Mouse (Mus musculus): Measurements from ENCODE around the gene Clock. TPM values are rescaled to one million over a fixed set of nuclear protein-coding genes. Genes with fewer than 3 reads are reported as not detected.
A peak's percentile ranks its signal among the peaks of the same experiment; 100 is the strongest.

The Clock gene
- polyA plus RNA-seq, 2 experiments = 1.6 to 1.7 TPM

DNA sequence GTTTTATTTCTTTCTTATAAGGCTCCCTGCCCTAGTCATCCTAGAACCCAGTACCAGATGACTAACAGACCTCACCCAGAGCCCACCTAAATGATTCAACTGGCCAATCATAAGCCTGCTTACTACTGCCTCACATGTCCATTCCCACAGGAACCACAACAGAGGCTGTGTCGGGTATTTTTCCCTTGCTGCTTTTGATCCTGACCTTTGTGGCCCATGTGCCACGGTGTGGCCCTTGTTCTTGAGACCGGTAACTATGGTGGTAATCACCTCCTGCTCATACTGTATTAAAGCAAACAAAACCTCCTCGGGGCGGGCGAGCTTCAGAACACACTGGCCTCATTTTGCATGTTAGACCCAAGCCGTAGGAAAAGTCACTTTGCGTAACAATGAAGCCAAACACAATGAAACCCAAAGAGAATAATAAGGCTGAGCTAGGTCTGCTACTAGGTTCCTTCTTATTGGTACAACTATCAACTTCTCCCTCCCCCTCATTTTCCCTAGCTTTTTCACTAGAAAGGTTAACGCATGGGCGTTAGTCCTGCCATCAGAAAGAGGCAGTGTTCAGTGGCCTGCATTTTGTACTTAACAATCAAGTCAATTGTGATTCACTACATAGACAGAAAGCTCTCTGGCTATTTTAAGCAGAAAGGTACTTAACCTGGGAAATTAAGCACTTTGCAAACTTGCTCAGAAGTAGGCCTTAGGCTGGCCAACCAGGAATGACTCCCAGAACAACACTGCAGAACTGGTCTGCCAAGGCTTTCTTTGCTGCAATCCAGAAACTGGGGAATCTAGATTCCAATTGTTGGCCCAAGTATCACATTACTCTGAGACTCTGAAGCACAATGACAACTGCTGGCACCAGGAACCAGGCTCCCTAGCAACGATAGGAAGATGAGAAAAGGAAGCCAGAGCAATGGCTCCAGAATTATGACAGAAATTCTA lies 16.9 kb upstream of the Clock start:
- Histone ChIP-seq H3K36me3 (replicated peaks; ENCODE audit: control insufficient read depth, insufficient read depth, low read depth) (no peaks in the 10 kb centered on the region), H3K9ac (replicated peaks) (no peak overlapping the region), H3K27me3 (ENCODE audit: control insufficient read depth, insufficient read depth, low read length) (no peaks in the 10 kb centered on the region), H3K4me1 (replicated peaks; ENCODE audit: control insufficient read depth in 2 of 2, insufficient read depth in 2 of 2, low read length in 1 of 2) (no peaks in the 10 kb centered on the region), H3K4me3 (ENCODE audit: insufficient read depth in 1 of 2, low read depth in 2 of 2, low read length in 2 of 2) (no peak overlapping the region), H3K27ac (no peak overlapping the region), H3K9me3 (ENCODE audit: control insufficient read depth, low read length) (no peaks in the 10 kb centered on the region), H3K4me2 (ENCODE audit: low read depth) (no peak overlapping the region)
- no peak for DNase-seq (ENCODE audit: low read depth in 3 of 3, low spot score in 3 of 3)
- no peak for ATAC-seq (ENCODE audit: insufficient read depth)
- TF ChIP-seq EP300 (IDR thresholded peaks at IDR 0.05; ENCODE audit: low read depth) (no peak), CTCF (IDR thresholded peaks at IDR 0.05; ENCODE audit: low read depth) (no peak)
- WGBS (ENCODE audit: insufficient replicate concordance) = 69% methylated on average over 11 of the region's 11 CpGs

DNA sequence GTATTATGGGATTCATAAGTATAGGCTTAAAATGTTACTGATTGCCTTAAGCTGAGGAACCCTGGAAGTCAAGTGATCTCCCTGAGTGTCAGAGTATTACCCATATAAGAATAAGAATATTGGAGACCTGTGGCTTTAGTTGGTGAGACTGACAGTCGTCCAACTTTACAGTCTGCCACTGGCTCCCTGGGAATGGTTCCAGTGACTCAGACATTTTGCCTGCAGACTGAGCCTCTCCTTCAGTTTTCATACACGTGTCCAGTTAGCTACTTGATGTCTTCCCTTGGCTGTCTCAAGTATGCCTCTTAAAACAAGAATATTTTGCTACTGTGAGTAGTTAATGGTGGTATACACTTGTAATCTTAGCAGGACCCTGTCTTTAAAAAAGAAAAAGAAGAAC lies 3.6 kb upstream of the Clock start:
- Histone ChIP-seq H3K27ac (no peak overlapping the region), H3K4me1 (replicated peaks; ENCODE audit: control insufficient read depth in 2 of 2, insufficient read depth in 2 of 2, low read length in 1 of 2) (0 out of 4 replicates have a peak, but pooled peaks cover 0 to 7% of the 10 kb centered on the region in 2 experiments), H3K4me2 (ENCODE audit: low read depth) (no peak overlapping the region), H3K9me3 (ENCODE audit: control insufficient read depth, low read length) (no peaks in the 10 kb centered on the region), H3K4me3 (ENCODE audit: insufficient read depth in 1 of 2, low read depth in 2 of 2, low read length in 2 of 2) (no peak overlapping the region), H3K36me3 (replicated peaks; ENCODE audit: control insufficient read depth, insufficient read depth, low read depth) (no peaks in the 10 kb centered on the region), H3K9ac (replicated peaks) (no peak overlapping the region), H3K27me3 (ENCODE audit: control insufficient read depth, insufficient read depth, low read length) (peaks cover 5% of the 10 kb centered on the region)
- TF ChIP-seq EP300 (IDR thresholded peaks at IDR 0.05; ENCODE audit: low read depth) (no peak), CTCF (IDR thresholded peaks at IDR 0.05; ENCODE audit: low read depth) (no peak)
- DNase-seq (ENCODE audit: low read depth in 3 of 3, low spot score in 3 of 3) (no peak), ATAC-seq (ENCODE audit: insufficient read depth) (no peak)
- 41% methylated on average over 2 of the region's 2 CpGs for WGBS (ENCODE audit: insufficient replicate concordance)

DNA sequence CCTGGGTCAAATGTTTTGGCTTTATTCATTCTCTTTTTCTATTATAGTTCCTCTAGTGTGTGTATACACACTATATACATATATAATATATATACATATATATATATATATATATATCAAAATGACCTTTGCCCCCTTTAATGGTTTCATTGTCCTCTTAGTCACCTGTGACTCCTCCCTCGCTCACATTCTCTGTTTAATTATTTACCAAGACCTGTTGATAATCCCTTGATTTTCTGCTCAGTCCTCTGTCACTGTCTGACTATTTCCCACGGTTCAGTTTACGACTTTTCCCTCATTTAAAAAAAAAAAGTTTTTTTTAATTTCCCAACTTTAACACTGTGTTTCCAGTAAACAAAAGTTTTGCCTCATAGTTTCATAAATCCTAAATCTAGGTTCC lies 1.7 kb upstream of the Clock start:
- Histone ChIP-seq H3K27ac (no peak overlapping the region), H3K27me3 (ENCODE audit: control insufficient read depth, insufficient read depth, low read length) (peaks cover 5% of the 10 kb centered on the region), H3K4me2 (ENCODE audit: low read depth) (no peak overlapping the region), H3K4me1 (replicated peaks; ENCODE audit: control insufficient read depth in 2 of 2, insufficient read depth in 2 of 2, low read length in 1 of 2) (0 out of 4 replicates have a peak, but pooled peaks cover 0 to 7% of the 10 kb centered on the region in 2 experiments), H3K36me3 (replicated peaks; ENCODE audit: control insufficient read depth, insufficient read depth, low read depth) (no peaks in the 10 kb centered on the region), H3K9me3 (ENCODE audit: control insufficient read depth, low read length) (no peaks in the 10 kb centered on the region), H3K4me3 (ENCODE audit: insufficient read depth in 1 of 2, low read depth in 2 of 2, low read length in 2 of 2) (no peak overlapping the region), H3K9ac (replicated peaks) (no peak overlapping the region)
- ATAC-seq (ENCODE audit: insufficient read depth) (no peak), DNase-seq (ENCODE audit: low read depth in 3 of 3, low spot score in 3 of 3) (no peak)
- 56% methylated on average over 3 of the region's 3 CpGs for WGBS (ENCODE audit: insufficient replicate concordance)
- no peak for TF ChIP-seq EP300 (IDR thresholded peaks at IDR 0.05; ENCODE audit: low read depth)
- TF ChIP-seq CTCF (IDR thresholded peaks at IDR 0.05; ENCODE audit: low read depth) = no peak

DNA sequence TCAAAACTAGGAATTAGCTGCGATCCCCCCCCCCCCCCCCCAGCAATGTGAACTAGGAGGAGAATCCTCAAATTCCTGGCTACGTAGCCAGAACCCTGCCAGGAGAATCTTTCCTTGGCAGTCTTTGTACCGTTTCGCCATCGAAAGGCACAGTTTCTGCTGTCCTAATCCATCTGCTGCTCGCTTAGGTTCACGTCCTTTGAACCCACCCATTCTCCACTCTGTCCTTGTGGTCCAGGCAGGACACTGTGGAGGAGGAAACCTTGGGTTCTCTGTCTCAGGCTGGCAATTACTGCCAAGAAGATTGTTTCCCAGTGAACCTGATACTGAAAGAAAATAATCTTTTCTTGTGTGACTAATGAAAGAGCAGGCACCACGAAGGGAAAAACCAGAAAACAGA lies 1.0 kb upstream of the Clock start:
- TF ChIP-seq EP300 (IDR thresholded peaks at IDR 0.05; ENCODE audit: low read depth) = no peak
- no peak for TF ChIP-seq CTCF (IDR thresholded peaks at IDR 0.05; ENCODE audit: low read depth)
- Histone ChIP-seq H3K27ac (no peak overlapping the region), H3K27me3 (ENCODE audit: control insufficient read depth, insufficient read depth, low read length) (peaks cover 5% of the 10 kb centered on the region), H3K9me3 (ENCODE audit: control insufficient read depth, low read length) (no peaks in the 10 kb centered on the region), H3K36me3 (replicated peaks; ENCODE audit: control insufficient read depth, insufficient read depth, low read depth) (no peaks in the 10 kb centered on the region), H3K4me3 (ENCODE audit: insufficient read depth in 1 of 2, low read depth in 2 of 2, low read length in 2 of 2) (no peak overlapping the region; a peak in 1 of 4 replicates), H3K9ac (replicated peaks) (no peak overlapping the region), H3K4me1 (replicated peaks; ENCODE audit: control insufficient read depth in 2 of 2, insufficient read depth in 2 of 2, low read length in 1 of 2) (0 out of 4 replicates have a peak, but pooled peaks cover 0 to 7% of the 10 kb centered on the region in 2 experiments), H3K4me2 (ENCODE audit: low read depth) (peak overlapping the region; percentile 79)
- ATAC-seq (ENCODE audit: insufficient read depth) (no peak), DNase-seq (ENCODE audit: low read depth in 3 of 3, low spot score in 3 of 3) (no peak)
- WGBS (ENCODE audit: insufficient replicate concordance) = 9% methylated on average over 8 of the region's 8 CpGs

DNA sequence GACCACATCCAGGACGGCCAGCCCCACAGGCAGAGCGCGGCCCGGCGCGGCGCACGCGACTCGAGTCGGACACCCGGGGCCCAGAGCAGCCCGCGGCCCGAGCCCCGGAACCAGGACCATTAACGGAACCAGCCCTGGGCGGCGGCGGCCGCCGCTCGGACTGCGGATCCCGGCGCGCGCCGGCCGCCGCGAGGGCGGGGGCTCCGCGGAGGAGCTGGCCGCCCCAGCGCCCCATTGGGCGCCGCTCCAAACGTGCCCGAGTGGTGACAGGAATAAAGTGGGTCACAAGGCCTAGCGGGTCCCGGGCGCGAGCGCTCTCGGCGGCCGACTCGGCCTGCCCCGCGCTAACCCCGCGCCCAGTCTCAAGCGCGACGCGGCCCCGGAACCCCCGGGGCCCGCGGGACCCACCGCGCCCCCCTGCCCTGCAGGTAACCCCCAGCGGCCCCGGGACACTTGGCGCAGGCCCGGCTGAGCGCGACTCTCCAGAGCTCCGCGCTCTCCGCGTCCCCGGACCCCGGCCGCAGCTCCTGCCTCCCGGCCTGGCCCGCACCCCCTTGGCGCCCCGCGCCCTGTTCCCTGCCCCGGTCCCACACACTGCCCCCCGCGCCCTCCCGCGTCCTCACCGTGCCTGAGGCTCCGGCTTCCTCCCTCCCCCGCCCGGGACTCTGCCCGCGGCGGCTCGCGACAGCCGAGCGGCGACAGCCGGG lies 694 bp downstream of the Clock start:
- TF ChIP-seq CTCF (IDR thresholded peaks at IDR 0.05; ENCODE audit: low read depth) = no peak
- no peak for TF ChIP-seq EP300 (IDR thresholded peaks at IDR 0.05; ENCODE audit: low read depth)
- Histone ChIP-seq H3K9ac (replicated peaks) (peak overlapping the region; percentile 61), H3K4me3 (ENCODE audit: insufficient read depth in 1 of 2, low read depth in 2 of 2, low read length in 2 of 2) (peak overlapping the region; percentile 62 to 73), H3K4me2 (ENCODE audit: low read depth) (peak overlapping the region; percentile 79), H3K4me1 (replicated peaks; ENCODE audit: control insufficient read depth in 2 of 2, insufficient read depth in 2 of 2, low read length in 1 of 2) (0 out of 4 replicates have a peak, but pooled peaks cover 0 to 7% of the 10 kb centered on the region in 2 experiments), H3K36me3 (replicated peaks; ENCODE audit: control insufficient read depth, insufficient read depth, low read depth) (no peaks in the 10 kb centered on the region), H3K9me3 (ENCODE audit: control insufficient read depth, low read length) (no peaks in the 10 kb centered on the region), H3K27ac (no peak overlapping the region), H3K27me3 (ENCODE audit: control insufficient read depth, insufficient read depth, low read length) (peaks cover 5% of the 10 kb centered on the region)
- DNase-seq (ENCODE audit: low read depth in 3 of 3, low spot score in 3 of 3) (peak; percentile 48 to 53 (median 52)), ATAC-seq (ENCODE audit: insufficient read depth) (peak; percentile 80)
- WGBS (ENCODE audit: insufficient replicate concordance) = under 1% methylated on average over 82 of the region's 100 CpGs

Data from liver, embryonic 14.5 days (tissue).